Mouse (Mus musculus) heart, postnatal 10 days (tissue): ENCODE results near the gene Nfib. TPM values are rescaled to one million over a fixed set of nuclear protein-coding genes. Genes with fewer than 3 reads are reported as not detected.

ENCODE experiments used
- DNase-seq, 2 experiments: peaks; one replicate each; pipeline ENCODE4 v3.0.0; 2021
- intact Hi-C: fragments of 180-260 bp; cut with DNase I; formaldehyde crosslinking; loops from one replicate; pipeline ENCODE4 v1.15.1; 2025
- total RNA-seq, 2 experiments: library from RNA; stranded (reverse); gene quantifications; 2 replicates each; pipeline ENCODE4 v1.2.3; 2021

Nfib gene
- total RNA-seq, 2 experiments from 2014 or later, result 177 to 181 TPM

GRCm38 (mm10) chr4:82548247-82548646 is 157.3 kb downstream of the Nfib start:
- intact Hi-C loops, result no loop called here
- no peak for DNase-seq

GRCm38 (mm10) chr4:82543936-82544335 is 161.6 kb downstream of the Nfib start:
- DNase-seq, result no peak
- intact Hi-C loops, result loop anchor here (2.0 to 5.0 kb wide), 2 partner anchors 979 to 1367 kb away; no protein-coding TSS in a partner anchor

- intact Hi-C loops, result loop anchor here (2.0 to 5.0 kb wide), 2 partner anchors 979 to 1366 kb away; no protein-coding TSS in a partner anchor
- no peak for DNase-seq
Observed at GRCm38 (mm10) chr4:82543398-82543740, 162.2 kb downstream of the Nfib start.

- intact Hi-C loops, result loop anchor here (2.0 to 5.0 kb wide), 2 partner anchors 978 to 1366 kb away; no protein-coding TSS in a partner anchor
- DNase-seq, result no peak
Observed at GRCm38 (mm10) chr4:82542656-82543397, 162.7 kb downstream of the Nfib start.

GRCm38 (mm10) chr4:82541894-82542510 is 163.5 kb downstream of the Nfib start:
- DNase-seq, result peak; percentile 87 to 92
- intact Hi-C loops, result loop anchor here (2.0 to 5.0 kb wide), 2 partner anchors 977 to 1365 kb away; no protein-coding TSS in a partner anchor

GRCm38 (mm10) chr4:82540466-82540990 is 165.0 kb downstream of the Nfib start:
- intact Hi-C loops, result loop anchor here (5.0 kb wide), 1 partner anchor 1363 kb away; no protein-coding TSS in a partner anchor
- no peak for DNase-seq

- no peak for DNase-seq
- intact Hi-C loops, result loop anchor here (5.0 kb wide), 1 partner anchor 1363 kb away; no protein-coding TSS in a partner anchor
Observed at GRCm38 (mm10) chr4:82540048-82540410, 165.5 kb downstream of the Nfib start.

GRCm38 (mm10) chr4:82539406-82540047 is 166.0 kb downstream of the Nfib start:
- peak; percentile 36 to 40 for DNase-seq
- intact Hi-C loops, result loop anchor here (2.0 to 5.0 kb wide), 2 partner anchors 39 to 1362 kb away; no protein-coding TSS in a partner anchor

- DNase-seq, result peak; percentile 32 to 37
- intact Hi-C loops, result loop anchor here (1.0 to 2.0 kb wide), 2 partner anchors 30 to 38 kb away; no protein-coding TSS in a partner anchor
Observed at GRCm38 (mm10) chr4:82538815-82539214, 166.7 kb downstream of the Nfib start.

- intact Hi-C loops, result loop anchor here (1.0 to 2.0 kb wide), 2 partner anchors 29 to 37 kb away; no protein-coding TSS in a partner anchor
- DNase-seq, result peak; percentile 61 to 62
Observed at GRCm38 (mm10) chr4:82538069-82538811, 167.3 kb downstream of the Nfib start.

- intact Hi-C loops, result no loop called here
- peak; percentile 73 to 75 for DNase-seq
Observed at GRCm38 (mm10) chr4:82537279-82537967, 168.1 kb downstream of the Nfib start.

- intact Hi-C loops, result no loop called here
- DNase-seq, result peak; percentile 48 to 52
Observed at GRCm38 (mm10) chr4:82536435-82537278, 168.9 kb downstream of the Nfib start.

- intact Hi-C loops, result no loop called here
- no peak for DNase-seq
Observed at GRCm38 (mm10) chr4:82535606-82536434, 169.7 kb downstream of the Nfib start.

- intact Hi-C loops, result no loop called here
- DNase-seq, result peak; percentile 44
Observed at GRCm38 (mm10) chr4:82533231-82533630, 172.3 kb downstream of the Nfib start.

GRCm38 (mm10) chr4:82532443-82533191 is 172.9 kb downstream of the Nfib start:
- intact Hi-C loops, result no loop called here
- DNase-seq, result peak; percentile 55 to 58

GRCm38 (mm10) chr4:82531977-82532376 is 173.6 kb downstream of the Nfib start:
- intact Hi-C loops, result no loop called here
- no peak for DNase-seq

- intact Hi-C loops, result no loop called here
Observed at GRCm38 (mm10) chr4:82530875-82531353, 174.6 kb downstream of the Nfib start.

More at GRCm38 (mm10) chr4:82530875-82531353, 174.6 kb downstream of the Nfib start:
- DNase-seq, result peak; percentile 70 to 77
